Mouse (Mus musculus): ENCODE results near the gene Lmnb2.

Gene Lmnb2

DNA sequence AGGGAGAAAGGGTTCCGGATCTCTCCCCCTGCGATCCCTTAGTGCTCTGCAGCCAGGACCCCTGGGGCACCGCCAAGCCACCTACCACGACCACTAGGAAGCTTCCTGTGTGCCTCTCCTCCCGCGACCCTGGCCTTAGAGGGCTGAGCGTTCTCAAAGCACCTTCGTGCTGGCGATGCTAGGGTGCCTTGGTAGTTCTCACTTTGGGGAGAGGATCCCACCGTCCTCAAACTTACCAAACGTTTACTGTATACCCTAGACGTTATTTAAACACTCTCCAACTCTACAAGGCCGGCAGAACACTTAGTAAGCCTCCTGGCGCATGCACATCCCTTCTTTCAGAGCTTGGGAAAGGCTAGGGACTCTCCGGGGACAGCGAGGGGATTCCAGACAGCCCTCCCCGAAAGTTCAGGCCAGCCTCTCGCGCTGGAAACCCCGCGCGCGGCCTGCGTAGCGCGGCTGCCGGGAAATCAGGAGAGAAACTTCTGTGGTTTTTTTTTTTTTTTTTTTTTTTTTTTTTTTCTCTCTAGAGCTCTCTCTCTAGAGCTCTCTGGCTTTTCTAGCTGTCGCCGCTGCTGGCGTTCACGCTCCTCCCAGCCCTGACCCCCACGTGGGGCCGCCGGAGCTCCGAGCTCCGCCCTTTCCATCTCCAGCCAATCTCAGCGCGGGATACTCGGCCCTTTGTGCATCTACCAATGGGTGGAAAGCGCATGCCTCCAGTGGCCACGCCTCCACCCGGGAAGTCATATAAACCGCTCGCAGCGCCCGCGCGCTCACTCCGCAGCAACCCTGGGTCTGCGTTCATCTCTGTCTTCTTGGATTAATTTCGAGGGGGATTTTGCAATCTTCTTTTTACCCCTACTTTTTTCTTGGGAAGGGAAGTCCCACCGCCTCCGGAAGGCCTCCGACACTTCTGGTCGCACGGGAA lies 11.5 kb upstream of the Lmnb2 start, which contains the start of gene Gadd45b:
Gene Gadd45b (plus strand): TSS at position 775 of the 928 bp plus-strand sequence.
- in situ Hi-C loops (cut with MboI): loop anchor here (5.0 kb wide), 1 partner anchor 68 kb away; no protein-coding TSS in a partner anchor

DNA sequence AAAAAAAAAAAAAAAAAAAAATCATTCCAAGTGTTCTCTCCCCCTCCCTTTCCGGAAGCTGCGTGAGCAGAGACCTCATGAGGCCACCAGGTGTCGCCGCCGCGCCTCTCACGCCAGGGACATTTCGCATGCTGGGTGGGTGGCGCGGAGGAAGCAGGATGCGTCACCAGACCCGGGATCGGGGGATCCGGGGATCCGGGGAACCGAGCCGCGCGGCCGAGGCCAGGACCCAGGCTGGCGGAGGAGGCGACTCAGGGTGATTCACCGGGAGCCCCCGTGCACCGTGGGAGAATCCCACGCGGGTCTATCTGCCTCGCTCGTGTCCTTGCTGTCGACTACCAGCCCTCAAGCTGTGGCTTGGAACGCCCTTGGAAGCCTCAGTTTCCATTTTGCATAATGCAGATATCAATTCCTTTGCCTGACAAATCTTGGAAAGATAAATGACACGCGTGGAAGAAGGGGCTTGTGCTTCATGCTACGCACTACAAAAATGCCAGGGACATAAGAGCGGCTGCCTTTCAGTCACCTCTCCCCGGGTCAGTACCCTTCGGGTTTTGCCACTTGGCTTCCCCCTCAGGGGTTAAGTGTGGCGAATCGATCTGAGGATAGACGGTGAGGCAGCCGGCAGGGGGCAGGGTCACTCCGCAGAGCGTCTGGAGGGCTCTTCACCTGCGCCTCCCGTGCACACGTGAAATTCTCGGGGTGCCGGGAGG lies 10.7 kb upstream of the Lmnb2 start:
- in situ Hi-C loops (cut with MboI): loop anchor here (5.0 kb wide), 1 partner anchor 69 kb away; no protein-coding TSS in a partner anchor

DNA sequence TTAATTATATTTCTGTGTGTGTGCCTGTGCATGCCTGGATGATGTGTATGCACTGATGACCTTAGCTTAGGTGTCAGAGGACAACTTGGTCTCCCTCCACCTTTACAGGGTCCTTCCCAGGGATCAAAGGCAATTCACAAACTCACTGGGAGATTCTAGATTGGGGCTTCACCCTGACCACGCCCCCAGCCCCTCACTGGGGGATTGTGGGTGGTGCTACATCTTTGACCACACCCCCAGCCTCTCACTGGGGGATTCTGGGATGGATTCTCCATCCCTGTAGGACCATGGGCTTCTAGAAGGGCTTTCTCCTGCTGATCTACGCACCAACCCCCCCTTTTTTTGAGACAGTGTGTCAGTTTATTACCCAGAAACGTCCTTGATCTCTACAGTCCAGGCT lies 7.4 kb upstream of the Lmnb2 start:
- in situ Hi-C loops (cut with MboI): loop anchor here (5.0 kb wide), 1 partner anchor 72 kb away; no protein-coding TSS in a partner anchor

DNA sequence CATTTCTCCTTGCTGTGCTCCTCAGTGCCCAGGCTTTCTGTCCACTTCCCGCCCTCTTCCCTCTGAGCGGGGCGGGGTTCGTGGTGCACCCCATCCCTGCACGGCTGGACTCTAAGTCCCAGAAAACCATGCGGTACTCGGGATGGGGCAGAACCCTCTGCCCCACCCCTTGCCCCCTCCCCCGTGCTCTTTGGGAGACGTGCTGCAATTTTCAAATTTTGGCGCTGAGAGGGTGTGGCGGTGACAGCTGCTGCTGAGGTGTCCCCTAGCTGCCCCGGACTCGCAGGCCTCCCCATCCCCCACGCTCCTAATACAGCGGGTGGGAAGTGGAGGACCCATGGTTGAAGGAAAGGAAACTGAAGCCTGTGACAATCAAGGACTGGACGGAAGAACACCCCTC lies 3.9 kb upstream of the Lmnb2 start:
- in situ Hi-C loops (cut with MboI): no loop called here

DNA sequence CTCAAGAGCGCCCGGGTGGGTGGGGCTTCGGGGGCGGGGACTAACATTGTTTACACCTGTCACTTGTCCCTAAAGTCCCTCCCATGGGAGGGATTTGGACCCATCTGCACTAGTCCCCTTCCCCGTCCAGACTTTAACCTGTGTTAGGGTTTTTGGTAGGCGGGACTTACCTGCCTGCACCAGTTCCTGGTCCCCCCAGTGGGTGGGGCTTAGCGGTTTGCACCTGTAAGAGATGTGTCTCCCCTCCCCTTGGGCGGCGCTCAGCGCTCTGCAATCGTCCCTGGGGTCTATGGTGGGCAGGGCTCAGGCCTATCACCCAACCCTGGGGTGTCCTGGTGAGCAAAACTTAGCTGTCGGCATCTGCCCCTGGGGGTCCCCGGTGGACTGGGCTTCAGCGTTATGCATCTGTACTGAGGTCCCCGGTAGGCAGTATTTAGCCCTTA lies 688 bp downstream of the Lmnb2 start:
- in situ Hi-C loops (cut with MboI): no loop called here

DNA sequence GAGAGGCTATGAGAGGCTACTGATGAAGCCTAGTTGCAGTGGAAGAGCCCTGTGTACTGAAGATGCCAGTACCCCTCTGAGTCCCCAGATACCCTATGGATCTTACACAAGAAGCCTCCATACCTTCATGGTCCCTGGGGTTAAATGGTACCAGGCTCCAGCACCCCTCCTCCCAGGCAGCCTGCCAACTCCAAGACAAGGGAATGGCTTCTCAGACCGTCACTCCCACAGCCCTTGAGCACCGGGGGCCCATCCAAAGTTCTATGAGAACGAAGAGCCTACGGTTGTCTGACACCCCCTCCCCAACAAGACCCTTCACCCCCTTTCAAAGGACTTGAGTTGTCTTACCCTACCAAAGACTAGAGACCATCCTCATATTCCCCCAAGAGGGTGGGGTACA lies 2.3 kb downstream of the Lmnb2 start:
- in situ Hi-C loops (cut with MboI): no loop called here

DNA sequence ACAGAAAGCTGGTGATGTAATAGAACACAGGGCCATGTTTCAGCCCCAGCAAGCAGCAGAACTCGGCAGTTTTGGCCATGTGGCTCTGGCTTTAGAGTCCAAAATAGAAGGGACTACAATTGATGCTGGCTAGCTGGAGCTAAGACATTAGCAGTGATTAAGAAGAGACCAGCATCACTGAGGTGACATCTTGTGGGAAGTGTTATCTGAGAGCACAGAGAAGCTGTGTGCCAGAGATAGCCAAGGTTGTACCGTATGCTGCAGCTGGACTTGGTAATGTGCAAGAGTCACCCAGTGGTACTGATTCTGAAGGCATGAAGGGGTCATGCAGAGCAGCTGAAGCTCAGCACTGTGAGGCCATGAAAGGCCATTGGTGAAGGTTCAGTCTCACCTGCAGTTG lies 2.8 kb downstream of the Lmnb2 start:
- in situ Hi-C loops (cut with MboI): no loop called here

DNA sequence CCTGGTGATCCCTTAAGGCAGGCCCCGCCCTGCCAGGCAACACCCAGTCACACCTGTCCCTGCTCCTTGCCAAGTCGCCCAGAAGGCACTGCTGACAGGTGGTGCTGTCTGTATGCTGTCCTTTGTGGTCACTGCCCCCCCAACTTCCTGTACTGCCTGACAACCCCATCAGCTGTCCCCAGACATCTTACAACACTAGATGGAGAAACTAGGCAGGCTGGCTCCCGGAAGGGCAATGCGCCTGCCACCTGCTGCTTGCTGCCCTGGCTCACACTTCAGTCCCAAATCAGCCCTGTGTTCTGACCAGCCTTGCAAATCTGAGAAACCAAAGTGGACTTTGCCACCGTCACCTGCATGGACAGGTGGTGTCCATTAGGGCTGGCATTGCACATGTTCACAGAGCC lies 3.8 kb downstream of the Lmnb2 start:
- in situ Hi-C loops (cut with MboI): no loop called here

DNA sequence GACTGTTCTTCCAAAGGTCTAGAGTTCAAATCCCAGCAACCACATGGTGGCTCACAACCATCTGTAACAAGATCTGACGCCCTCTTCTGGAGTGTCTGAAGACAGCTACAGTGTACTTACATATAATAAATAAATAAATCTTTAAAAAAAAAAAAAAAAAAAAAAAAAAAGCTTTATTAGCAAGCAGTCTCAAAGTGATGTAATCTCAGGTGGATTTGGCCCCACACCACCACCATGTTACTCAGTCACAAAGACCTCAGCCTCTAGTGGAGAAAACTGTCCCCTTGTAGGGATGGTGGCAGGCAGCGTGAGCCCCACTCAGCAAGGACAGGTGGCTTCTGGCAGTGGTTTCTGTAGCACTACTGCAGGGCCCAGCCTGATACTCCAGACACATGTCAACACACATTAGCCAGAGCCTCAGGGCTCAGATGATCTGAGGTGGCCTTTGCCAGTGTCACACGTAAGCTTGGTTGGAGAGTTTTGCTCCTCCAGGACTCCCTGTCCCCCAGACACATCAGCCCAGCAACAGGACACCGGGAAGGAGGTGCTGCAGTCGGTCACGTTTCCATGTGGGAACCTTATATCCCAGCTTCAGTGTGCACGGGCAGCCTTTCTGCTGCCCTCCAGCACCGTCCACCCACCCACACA lies 4.6 kb downstream of the Lmnb2 start:
- in situ Hi-C loops (cut with MboI): no loop called here

DNA sequence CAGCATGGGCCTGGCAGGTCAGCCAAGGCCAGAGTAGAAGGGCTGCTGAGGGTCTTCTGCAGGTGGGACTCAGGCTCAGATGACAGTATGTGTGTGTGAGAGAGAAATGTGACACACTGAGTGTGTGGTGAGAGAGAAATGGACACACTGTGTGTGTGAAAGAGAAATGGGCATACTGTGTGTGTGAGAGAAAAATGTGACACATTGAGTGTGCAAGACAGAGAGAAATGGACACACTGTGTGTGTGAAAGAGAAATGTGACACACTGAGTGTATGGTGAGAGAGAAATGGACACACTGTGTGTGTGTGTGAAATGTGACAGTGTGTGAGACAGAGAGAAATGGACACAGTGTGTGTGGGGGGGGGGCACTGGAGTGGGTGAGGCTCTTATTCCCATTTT lies 6.2 kb downstream of the Lmnb2 start:
- in situ Hi-C loops (cut with MboI): no loop called here

DNA sequence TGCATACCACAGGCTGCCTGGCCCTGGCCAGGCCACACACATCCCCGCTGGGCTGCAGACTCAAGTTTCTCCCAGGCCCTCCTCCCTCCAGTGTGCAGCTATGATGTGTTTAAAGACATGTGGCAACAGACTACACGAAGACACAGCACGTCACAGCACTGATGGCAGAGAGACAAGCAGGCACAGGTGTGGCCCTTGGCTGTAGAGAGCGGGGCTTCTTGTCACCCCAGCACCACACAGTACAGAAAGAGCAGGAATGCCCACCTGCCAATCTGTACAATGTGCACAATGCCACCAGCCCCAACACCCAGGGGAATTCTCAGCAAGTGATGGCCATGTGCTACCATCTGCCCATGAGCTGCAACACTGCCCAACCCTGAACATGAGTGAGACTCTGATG lies 6.7 kb downstream of the Lmnb2 start:
- in situ Hi-C loops (cut with MboI): no loop called here

DNA sequence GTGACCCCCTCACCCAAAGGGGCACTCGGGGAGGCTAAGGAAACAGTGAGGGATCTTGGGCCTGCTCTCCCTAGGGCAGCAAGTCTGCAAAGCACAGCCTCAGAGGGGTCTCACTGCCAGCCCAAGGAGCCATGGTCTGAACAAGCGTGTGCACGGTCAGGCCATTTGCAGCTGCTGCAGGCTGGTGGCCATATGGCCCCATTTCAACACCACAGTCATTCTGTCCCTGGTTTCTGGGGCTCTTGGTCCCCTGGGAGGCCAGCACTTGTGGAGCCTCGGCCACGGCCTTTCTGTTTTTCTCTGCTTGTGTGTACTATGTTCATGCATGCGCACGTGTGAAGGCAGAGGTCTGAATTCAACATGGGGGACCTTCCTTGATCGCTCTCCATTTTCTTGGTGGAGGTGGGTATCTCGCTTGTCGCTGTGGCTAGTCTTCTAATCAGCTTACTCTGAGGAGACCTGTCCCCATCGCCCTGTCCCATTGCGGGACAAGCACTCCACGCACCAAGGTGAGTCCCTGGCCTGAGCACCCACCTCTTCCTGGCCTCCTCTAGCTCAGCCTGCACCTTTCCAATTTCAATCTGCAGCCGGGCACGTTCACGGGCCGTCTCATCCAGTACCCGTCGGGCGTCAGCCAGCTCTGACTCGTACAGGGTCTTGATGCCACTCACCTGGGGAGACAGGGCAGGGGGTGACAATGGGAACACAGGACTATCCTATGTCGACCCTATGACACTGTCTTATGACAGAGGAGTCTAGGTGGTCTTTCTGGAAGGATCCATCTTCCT lies 8.5 kb downstream of the Lmnb2 start:
- in situ Hi-C loops (cut with MboI): no loop called here

DNA sequence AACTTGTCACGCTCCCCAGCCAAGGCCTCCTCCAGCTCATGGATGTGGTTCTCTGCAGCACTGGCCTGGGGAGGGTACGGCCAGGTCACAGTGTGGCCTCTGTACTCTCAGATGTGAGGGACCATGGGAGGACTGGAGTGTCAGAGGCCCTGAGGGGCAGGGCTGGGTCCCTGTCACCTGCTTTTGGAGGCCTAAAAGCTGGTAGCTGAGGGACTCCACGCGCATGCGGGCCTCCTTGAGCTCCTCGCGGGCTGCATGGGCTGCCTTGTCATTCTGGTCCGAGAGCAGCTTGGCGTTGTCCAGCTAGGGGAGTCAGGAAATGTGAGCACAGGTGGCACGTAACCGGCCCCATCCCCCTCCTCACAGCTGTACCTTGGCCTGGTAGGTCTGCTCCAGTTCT lies 13.3 kb downstream of the Lmnb2 start:
- in situ Hi-C loops (cut with MboI): no loop called here

DNA sequence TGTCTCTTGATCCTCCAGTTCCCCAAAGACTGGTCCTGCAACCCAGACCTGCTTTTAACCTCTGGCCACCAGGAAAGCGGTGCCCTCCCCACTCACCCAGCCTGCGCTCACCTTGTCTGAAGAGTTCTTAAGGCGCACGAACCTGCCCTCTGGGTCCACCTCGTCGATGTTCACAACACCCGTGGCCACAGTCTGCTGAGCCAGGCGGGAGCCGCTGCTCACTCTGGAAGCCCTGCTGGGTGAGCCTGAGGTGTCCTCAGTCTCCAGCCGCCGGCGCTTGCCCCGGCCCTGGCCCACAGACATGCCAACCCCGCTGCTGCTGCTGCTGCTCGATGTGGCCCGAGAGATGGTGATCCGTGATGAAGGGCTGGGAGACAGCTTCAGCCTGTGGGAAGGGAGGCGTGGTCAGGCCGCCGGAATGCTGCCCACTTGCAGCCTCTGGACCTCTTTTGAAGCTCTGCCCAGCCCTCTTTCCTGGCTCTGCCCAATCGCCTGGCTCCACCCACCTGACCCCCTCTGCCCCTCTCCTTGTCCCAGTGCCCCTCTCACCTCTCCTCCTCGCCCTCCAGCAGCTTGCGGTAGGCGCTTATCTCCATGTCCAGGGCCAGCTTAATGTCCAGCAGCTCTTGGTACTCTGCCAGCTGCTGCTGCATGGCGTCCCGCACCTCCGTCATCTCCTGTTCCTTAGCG lies 13.9 kb downstream of the Lmnb2 start:
- in situ Hi-C loops (cut with MboI): no loop called here

DNA sequence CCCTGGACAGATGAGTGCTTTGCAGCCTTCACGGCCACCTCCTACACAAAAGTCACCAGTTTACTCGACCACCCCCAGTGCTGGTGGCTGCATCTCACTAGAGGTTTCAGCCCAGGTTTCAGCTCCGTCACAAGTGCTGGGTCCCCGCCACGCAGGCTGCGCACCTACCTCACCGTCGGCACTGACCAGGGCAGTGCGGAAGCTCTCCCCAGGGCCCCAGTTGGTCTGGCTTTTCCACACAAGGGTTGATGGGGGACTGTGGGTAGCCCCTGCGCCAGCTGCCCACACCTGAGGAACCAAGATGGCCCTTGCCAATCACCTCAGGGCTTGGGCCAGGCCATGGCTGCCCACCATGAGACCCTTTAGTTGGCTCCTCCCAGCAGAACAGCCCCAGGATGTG lies 14.8 kb downstream of the Lmnb2 start:
- in situ Hi-C loops (cut with MboI): no loop called here

DNA sequence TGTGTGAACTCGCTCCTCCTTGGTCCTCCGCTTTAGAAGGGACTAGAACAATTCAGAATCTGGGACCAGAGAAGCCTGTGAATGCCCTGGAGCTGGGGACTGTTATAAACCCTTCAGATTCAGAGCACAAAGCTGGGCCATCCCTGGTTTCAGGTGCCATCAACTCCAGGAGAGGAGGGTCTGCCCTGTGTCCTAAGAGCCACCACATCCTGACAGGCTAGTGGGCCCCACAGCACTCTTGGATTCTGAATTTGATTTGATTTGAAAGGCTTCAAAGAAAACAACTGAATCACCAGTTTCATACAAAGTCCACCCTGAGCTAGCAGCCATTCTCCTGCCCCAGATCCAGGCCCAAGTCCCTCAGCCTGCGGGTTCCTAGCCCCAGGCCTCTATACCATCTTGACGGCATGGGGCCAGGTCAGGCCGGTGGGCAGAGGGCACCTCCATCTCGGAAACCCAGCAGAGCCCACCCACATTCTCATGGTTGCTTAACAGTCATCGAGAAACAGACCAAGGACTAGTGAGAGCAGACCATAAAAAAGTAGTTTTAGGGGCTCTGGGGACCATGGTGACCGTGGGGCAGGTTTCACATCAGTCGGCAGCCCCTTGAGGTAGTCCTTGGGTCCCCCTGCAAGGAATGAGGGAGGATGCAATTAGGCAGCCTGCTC lies 15.6 kb downstream of the Lmnb2 start:
- in situ Hi-C loops (cut with MboI): no loop called here

DNA sequence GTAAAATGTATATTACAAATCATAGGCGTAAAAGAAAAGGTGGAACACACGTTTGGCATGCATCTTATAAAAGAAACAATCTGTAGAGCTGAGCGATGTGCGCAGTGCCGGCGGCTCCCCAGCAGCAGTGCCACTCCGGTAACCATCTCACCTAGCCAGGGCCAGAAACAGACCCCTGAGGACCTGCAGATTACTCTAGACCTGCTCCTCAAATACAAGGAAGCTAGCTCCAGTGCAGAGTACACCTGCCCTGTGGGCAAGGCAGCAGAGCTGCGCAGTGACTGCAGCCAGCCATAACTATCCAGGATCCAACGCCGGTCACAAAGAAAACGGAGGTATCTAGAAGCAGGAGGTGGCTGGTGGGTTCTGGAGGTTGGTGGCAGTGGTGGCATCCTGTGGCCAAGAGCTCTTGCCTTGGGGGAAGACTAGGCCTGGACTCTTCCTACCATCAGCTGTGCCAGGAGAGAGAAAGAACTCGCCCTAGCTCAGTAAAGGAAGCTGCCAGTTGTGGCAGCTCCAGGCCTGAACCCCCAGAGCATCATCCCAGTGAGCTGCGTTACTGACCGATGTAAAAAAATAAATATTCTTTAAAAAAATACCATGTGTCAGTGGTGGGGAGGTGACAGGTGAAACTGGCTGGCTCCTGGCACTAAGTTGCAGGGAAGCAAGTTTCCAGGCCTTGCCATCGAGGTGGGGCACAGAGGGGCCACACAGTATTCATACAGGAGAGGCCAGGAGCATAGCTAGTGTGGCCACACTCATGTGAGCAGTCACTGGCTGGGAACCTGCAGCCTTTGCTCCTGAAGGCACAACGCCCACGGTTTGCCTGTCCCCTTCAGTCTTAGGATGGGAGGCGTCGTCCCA lies 16.4 kb downstream of the Lmnb2 start:
- in situ Hi-C loops (cut with MboI): no loop called here

DNA sequence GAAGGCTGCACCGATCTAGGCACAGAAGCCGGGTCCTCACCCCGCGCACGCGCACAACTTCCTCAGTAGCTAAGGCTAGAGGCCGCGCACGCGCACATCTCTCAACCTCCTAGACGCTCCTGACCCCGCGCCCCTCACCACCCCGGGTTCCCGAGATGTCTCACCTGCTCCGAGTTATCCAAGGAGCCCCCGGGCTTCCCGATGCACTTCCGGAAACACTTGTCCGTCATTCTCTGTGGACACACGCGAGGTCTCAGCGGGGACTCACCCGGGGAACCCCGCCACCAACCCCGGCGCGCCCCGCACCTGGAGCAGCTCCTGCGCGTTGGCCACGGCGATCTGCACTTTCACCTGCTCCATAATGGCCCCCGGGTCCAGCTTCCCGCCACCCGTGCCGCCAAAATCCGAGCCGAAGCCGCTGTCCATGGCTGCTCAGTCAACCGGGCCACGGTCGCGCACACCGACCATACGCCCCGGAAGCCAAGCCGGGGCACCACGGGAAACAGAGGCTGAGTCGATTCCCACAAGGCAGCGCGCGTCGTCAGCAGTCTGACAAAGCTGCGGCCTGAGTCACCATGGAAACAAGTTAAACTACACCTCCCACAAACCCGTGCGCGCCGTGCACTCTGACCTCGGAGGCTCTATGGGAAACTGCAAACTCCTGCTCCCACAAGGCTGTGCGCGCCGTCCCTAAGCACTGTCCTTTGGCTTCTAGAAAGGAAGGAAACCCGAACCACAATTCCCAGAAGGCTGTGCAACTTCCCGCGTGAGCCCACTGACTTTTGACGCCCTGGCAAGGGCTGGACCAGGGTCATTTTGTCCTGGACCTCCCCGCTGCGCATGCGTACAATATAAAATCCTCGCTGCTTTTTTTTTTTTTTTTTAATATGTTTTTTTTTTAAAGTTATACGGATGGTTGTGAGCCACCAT lies 17.5 kb downstream of the Lmnb2 start, which contains the start of gene Timm13:
Gene Timm13 (minus strand): TSS at position 652 of the 930 bp plus-strand sequence.
- in situ Hi-C loops (cut with MboI): no loop called here
